Mouse (Mus musculus) cerebellum, adult 11-12 months (tissue): ENCODE results near the gene Slc16a8.

Experiments used
- DNase-seq: peaks from one replicate; pipeline ENCODE4 v3.0.0; 2022

The Slc16a8 gene

DNA sequence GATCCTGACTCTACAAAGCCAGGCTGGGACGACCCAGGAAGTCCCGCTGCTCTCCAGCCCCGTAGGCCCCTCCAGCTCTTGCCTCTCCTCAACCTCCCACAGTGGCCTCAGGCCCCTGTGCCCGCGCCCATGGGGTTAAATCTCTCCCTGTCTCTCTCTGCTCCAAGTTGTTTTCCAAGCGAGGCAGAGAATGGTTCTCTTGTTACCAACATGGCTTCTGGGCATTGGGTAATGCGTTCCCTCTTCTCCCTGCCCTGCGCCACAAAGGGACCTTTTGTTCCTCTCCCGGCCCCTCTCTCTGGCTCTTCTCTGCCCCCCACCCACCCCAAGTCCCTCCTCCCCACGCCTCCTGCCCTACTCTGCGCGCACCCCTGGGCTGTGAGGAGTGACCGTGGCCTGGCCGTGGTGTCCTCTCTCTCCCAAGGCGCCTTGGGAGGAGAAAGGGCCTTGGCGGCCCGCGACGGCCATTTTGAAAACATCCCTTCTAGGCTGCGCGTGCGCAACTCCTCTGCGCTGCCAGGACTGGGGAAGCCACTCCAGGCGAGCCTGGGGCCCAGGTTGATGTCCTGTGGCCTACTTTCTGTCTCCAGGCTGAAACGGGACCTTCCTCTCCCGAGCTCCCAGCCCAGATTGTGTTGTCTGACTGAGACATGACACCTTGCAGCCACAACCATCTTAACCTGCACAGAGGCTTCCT, 41.7 kb downstream of the Slc16a8 start:
- no peak for DNase-seq

DNA sequence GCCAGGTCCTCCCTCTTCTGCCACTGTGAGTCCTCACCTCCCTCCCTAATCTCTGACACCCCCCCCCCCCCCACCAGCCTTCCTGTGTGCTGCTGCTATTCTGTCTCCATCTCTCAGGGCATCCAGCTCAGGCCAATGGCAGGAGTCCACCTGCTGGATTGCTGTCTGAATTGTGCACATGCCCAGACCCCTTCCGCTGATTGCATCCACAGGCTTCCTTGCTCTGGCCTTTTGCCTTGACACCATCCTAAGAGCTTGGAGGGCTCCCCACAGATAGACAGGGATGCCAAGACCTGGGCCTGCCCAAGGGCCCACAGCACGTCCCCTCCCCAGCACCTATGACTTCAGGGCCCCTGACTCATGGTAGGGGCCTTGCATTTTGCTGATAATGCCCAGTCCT, 44.2 kb downstream of the Slc16a8 start:
- DNase-seq = no peak

DNA sequence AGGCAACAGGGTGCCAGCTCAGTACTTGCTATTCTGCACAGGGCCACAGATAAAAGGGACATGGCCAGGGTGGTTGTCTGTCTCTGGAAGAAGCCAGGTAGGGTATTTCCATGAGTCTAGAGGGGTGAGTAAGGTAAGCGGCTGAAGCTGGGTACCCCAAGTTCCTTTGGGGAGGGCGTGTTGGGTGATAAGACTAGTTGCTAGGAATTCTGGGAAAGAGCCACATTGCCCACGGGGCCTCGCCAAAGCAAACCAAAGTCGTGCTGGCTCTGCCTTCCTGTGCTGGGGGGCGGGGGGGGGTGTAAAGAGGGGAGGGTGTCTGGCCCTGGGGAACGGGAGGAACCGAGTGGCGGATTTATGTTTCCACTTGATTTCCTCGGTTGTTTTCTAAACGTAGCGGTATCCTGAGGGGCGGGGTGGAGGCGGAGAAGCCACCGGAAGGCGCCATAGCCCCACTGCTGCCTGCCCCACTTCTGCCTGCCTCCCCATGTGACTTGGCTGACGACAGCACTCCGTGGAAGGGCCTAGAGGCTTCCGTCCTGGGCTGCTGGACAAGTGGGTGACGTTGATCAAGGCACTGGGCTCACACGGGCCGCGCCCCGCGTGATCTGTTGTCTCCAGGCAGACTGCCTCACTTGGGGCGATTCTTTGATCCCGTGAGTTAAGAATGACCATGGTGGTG, 45.7 kb downstream of the Slc16a8 start:
- DNase-seq = no peak

DNA sequence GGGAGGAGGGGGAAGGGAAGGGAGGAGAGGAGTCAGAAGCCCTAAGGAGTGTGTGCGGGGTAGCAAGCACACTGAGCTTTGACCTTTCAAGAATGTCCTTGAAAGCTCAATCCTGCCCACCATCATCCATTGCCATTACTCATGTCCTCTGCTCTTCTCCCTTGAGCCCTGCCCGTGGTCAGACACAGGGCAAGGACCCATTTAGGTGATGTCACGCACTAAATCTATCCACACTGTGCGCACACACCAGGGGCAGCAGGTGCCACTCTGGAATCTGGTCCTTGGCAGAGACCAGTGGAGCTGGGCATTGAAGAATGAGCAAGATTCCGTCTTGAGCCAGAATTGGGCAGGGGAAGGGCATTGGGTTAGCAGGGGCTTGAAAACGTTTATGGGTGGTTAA, 46.4 kb downstream of the Slc16a8 start:
- DNase-seq = no peak

DNA sequence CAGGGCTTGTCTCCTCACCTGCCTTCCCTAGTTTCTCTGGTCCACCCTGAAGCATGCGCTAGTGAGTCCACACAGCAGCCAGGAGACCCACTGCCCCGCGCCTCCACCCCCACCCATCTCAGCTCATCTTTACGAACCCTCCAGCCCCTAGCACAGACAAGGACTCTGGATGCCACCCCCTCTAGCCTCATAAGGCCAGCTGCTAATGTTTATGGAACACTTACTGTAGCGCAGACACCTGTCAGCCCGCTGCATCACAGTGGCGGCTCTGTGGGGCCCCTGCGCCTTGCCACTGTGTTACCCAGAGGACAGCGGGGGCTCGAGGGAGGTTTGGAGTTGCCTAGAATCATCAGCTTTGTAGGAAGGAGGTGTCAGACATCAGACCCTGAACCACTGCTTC, 52.0 kb downstream of the Slc16a8 start:
- DNase-seq = no peak

DNA sequence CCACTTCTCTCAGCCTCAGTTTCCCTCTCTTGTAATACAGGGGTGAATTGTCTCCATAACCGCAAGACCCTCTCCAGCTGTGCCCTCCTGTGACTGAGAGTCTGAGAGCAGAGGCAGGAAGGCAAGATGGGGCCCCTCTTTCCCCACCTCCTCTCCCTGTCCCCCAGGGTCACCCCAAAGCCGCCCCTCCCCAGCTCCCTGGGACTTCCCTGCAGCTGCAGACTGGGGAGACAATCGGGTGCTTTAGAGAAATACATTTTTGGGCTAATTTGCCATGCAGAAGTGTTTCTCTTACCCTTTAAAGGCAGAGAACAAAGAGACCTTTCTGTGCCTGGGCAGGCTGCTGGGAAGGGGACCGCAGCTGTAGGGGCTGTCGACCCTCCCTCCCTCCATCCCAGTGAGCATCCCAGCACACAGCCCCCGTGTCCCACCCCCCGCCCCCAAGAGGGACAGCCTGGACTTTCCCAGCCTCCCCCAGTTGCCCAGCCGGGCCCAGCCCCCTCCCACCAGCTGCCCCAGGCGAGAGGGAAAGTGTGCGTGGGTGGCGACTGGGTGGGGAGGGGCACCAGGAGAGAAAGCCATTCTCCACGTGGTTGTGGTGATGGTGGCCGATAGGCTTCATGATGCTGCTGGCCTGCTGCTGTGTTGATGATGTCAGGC, 52.9 kb downstream of the Slc16a8 start:
- no peak for DNase-seq
